Mouse (Mus musculus): ENCODE measurements around the gene Atf7ip. TPM values are rescaled to one million over a fixed set of nuclear protein-coding genes. Genes with fewer than 3 reads are reported as not detected.

The Atf7ip gene
- total RNA-seq, 4 experiments from 2014 or later = 35.7 to 46.2 (median 42.5) TPM

GRCm38 (mm10) chr6:136521681-136522080, 15.7 kb downstream of the Atf7ip start:
- DNase-seq (ENCODE audit: low spot score in 2 of 2) = no peak

- no peak for DNase-seq (ENCODE audit: low spot score in 2 of 2)
These were observed 16.7 kb downstream of the Atf7ip start for GRCm38 (mm10) chr6:136522658-136523057.

GRCm38 (mm10) chr6:136524751-136525150, 18.8 kb downstream of the Atf7ip start:
- DNase-seq (ENCODE audit: low spot score in 2 of 2) = no peak

GRCm38 (mm10) chr6:136525567-136525966, 19.6 kb downstream of the Atf7ip start:
- DNase-seq (ENCODE audit: low spot score in 2 of 2) = no peak

- no peak for DNase-seq (ENCODE audit: low spot score in 2 of 2)
These were observed 23.2 kb downstream of the Atf7ip start for GRCm38 (mm10) chr6:136529156-136529555.

- DNase-seq (ENCODE audit: low spot score in 2 of 2) = no peak
These were observed 25.8 kb downstream of the Atf7ip start for GRCm38 (mm10) chr6:136531792-136532230.

- DNase-seq (ENCODE audit: low spot score in 2 of 2) = peak; percentile 66 to 71
These were observed 26.7 kb downstream of the Atf7ip start for GRCm38 (mm10) chr6:136532535-136533291.

GRCm38 (mm10) chr6:136533804-136534203, 27.8 kb downstream of the Atf7ip start:
- DNase-seq (ENCODE audit: low spot score in 2 of 2) = no peak

- no peak for DNase-seq (ENCODE audit: low spot score in 2 of 2)
These were observed 28.5 kb downstream of the Atf7ip start for GRCm38 (mm10) chr6:136534444-136534843.

GRCm38 (mm10) chr6:136535176-136535575, 29.2 kb downstream of the Atf7ip start:
- no peak for DNase-seq (ENCODE audit: low spot score in 2 of 2)

- no peak for DNase-seq (ENCODE audit: low spot score in 2 of 2)
These were observed 30.2 kb downstream of the Atf7ip start for GRCm38 (mm10) chr6:136536121-136536520.

- no peak for DNase-seq (ENCODE audit: low spot score in 2 of 2)
These were observed 35.4 kb downstream of the Atf7ip start for GRCm38 (mm10) chr6:136541350-136541749.

GRCm38 (mm10) chr6:136542105-136542504, 36.1 kb downstream of the Atf7ip start:
- DNase-seq (ENCODE audit: low spot score in 2 of 2) = no peak

- peak in 1 of 2 experiments; percentile 28 for DNase-seq (ENCODE audit: low spot score in 2 of 2)
These were observed 37.2 kb downstream of the Atf7ip start for GRCm38 (mm10) chr6:136543164-136543563.

GRCm38 (mm10) chr6:136545284-136545870, 39.4 kb downstream of the Atf7ip start:
- no peak for DNase-seq (ENCODE audit: low spot score in 2 of 2)

GRCm38 (mm10) chr6:136546286-136546685, 40.3 kb downstream of the Atf7ip start:
- DNase-seq (ENCODE audit: low spot score in 2 of 2) = no peak

GRCm38 (mm10) chr6:136546987-136547386, 41.0 kb downstream of the Atf7ip start:
- DNase-seq (ENCODE audit: low spot score in 2 of 2) = no peak

- no peak for DNase-seq (ENCODE audit: low spot score in 2 of 2)
These were observed 42.2 kb downstream of the Atf7ip start for GRCm38 (mm10) chr6:136548041-136548770.

GRCm38 (mm10) chr6:136548796-136549195, 42.8 kb downstream of the Atf7ip start:
- no peak for DNase-seq (ENCODE audit: low spot score in 2 of 2)

- no peak for DNase-seq (ENCODE audit: low spot score in 2 of 2)
These were observed 43.6 kb downstream of the Atf7ip start for GRCm38 (mm10) chr6:136549606-136550005.

GRCm38 (mm10) chr6:136550596-136551304, 44.8 kb downstream of the Atf7ip start:
- no peak for DNase-seq (ENCODE audit: low spot score in 2 of 2)

Measured in gastrocnemius, adult 8-10 months (tissue).